Mouse (Mus musculus) kidney, embryonic 16.5 days (tissue): ENCODE results near the gene Frmd8. TPM values are rescaled to one million over a fixed set of nuclear protein-coding genes. Genes with fewer than 3 reads are reported as not detected.
A peak's percentile ranks its signal among the peaks of the same experiment; 100 is the strongest.

Experiments
- ATAC-seq: fragments of 200-750 bp; cut with Nextera tagmentation; 2 replicates; pipeline ENCODE4 v1.8.0; 2017; ENCODE audit warnings: moderate TSS enrichment; ENCODE audit not compliant: low FRiP score, low TSS enrichment
- H3K27ac ChIP-seq: fragments of 300-500 bp; sonication (generic); 2 replicates; pipeline ENCODE4 v1.5.1; 2014; ENCODE audit warnings: low read length
- H3K27me3 ChIP-seq: fragments of 300-500 bp; sonication (generic); 2 replicates; pipeline ENCODE4 v1.6.1; 2014; ENCODE audit warnings: low read length, control low read depth, mixed read lengths; ENCODE audit not compliant: insufficient read depth
- H3K36me3 ChIP-seq: fragments of 300-500 bp; sonication (generic); 2 replicates; pipeline ENCODE4 v1.6.1; 2014; ENCODE audit warnings: low read length, control low read depth, mixed read lengths; ENCODE audit not compliant: insufficient read depth
- H3K4me1 ChIP-seq: fragments of 300-500 bp; sonication (generic); 2 replicates; pipeline ENCODE4 v1.6.1; 2014; ENCODE audit warnings: low read length, control low read depth, mixed read lengths; ENCODE audit not compliant: insufficient read depth
- H3K4me2 ChIP-seq: fragments of 300-500 bp; sonication (generic); replicated peaks from 2 replicates; pipeline ENCODE4 v1.6.1; 2014; ENCODE audit warnings: low read depth, low read length
- H3K4me3 ChIP-seq: fragments of 300-500 bp; sonication (generic); 2 replicates; pipeline ENCODE4 v1.5.1; 2014; ENCODE audit warnings: mild to moderate bottlenecking, low read length
- H3K9ac ChIP-seq: fragments of 300-500 bp; sonication (generic); replicated peaks from 2 replicates; pipeline ENCODE4 v1.6.1; 2014; ENCODE audit warnings: low read length
- H3K9me3 ChIP-seq: fragments of 300-500 bp; sonication (generic); 2 replicates; pipeline ENCODE4 v1.6.1; 2016; ENCODE audit warnings: low read length, control low read depth
- WGBS: fragments of 180-500 bp; shearing (Covaris S2); extraction: QIAGEN DNeasy Blood & Tissue Kit; methylation state at CpG from one replicate; pipeline ENCODE4 v1.1.7; 2014; 5-methylcytosine and 5-hydroxymethylcytosine counted together
- polyA plus RNA-seq: library from polyadenylated mRNA; unstranded; fragments of >200 nt; fragmentation: Nextera tagmentation; extraction: Ambion mirVana; gene quantifications from 2 replicates; pipeline ENCODE4 v1.2.1, GENCODE M21; 2015

Frmd8 gene
- polyA plus RNA-seq, 1 experiment from 2014 or later: 50.6 TPM

GRCm38 (mm10) chr19:5811771-5812504, 63.1 kb downstream of the Frmd8 start:
- no peaks in the 10 kb centered on the region for H3K36me3 ChIP-seq
- no peaks in the 10 kb centered on the region for H3K27me3 ChIP-seq
- no peaks in the 10 kb centered on the region for H3K9me3 ChIP-seq
- H3K4me2 ChIP-seq: no peak overlapping the region
- peaks cover 55% of the 10 kb centered on the region for H3K4me1 ChIP-seq
- no peak overlapping the region for H3K4me3 ChIP-seq
- 49% methylated on average over 7 of the region's 7 CpGs for WGBS
- peak overlapping the region; percentile 59 for H3K27ac ChIP-seq
- no peak overlapping the region for H3K9ac ChIP-seq
- ATAC-seq: peak; percentile 62

- ATAC-seq: 0 out of 2 replicates have a peak, but pooled peaks have one; percentile 9
- Histone ChIP-seq H3K4me2 (no peak overlapping the region), H3K27ac (peak overlapping the region; percentile 89), H3K4me3 (no peak overlapping the region), H3K9me3 (no peaks in the 10 kb centered on the region), H3K36me3 (no peaks in the 10 kb centered on the region), H3K9ac (peak overlapping the region; percentile 24), H3K27me3 (no peaks in the 10 kb centered on the region), H3K4me1 (peaks cover 63% of the 10 kb centered on the region)
- 65% methylated on average over 9 of the region's 9 CpGs for WGBS
Observed at GRCm38 (mm10) chr19:5810840-5811563, 64.1 kb downstream of the Frmd8 start.

GRCm38 (mm10) chr19:5810103-5810839, 64.8 kb downstream of the Frmd8 start:
- Histone ChIP-seq H3K4me2 (no peak overlapping the region), H3K9me3 (no peaks in the 10 kb centered on the region), H3K36me3 (no peaks in the 10 kb centered on the region), H3K4me3 (no peak overlapping the region), H3K27ac (peak overlapping the region; percentile 89), H3K27me3 (no peaks in the 10 kb centered on the region), H3K9ac (peak overlapping the region; percentile 25), H3K4me1 (peaks cover 68% of the 10 kb centered on the region)
- WGBS: 26% methylated on average over 11 of the region's 11 CpGs
- ATAC-seq: peak; percentile 54

GRCm38 (mm10) chr19:5809712-5810089, 65.4 kb downstream of the Frmd8 start:
- no peak overlapping the region for H3K4me3 ChIP-seq
- H3K9ac ChIP-seq: 0 out of 2 replicates have a peak overlapping the region, but pooled peaks have one; percentile 25
- H3K27me3 ChIP-seq: no peaks in the 10 kb centered on the region
- H3K36me3 ChIP-seq: no peaks in the 10 kb centered on the region
- H3K27ac ChIP-seq: peak overlapping the region; percentile 89
- ATAC-seq: no peak
- 50% methylated on average over 7 of the region's 7 CpGs for WGBS
- H3K9me3 ChIP-seq: no peaks in the 10 kb centered on the region
- H3K4me2 ChIP-seq: no peak overlapping the region
- H3K4me1 ChIP-seq: peaks cover 74% of the 10 kb centered on the region

GRCm38 (mm10) chr19:5808955-5809711, 65.9 kb downstream of the Frmd8 start:
- peak overlapping the region; percentile 89 for H3K27ac ChIP-seq
- H3K9ac ChIP-seq: no peak overlapping the region
- no peak overlapping the region for H3K4me3 ChIP-seq
- H3K9me3 ChIP-seq: no peaks in the 10 kb centered on the region
- 59% methylated on average over 14 of the region's 14 CpGs for WGBS
- no peak overlapping the region for H3K4me2 ChIP-seq
- H3K27me3 ChIP-seq: no peaks in the 10 kb centered on the region
- no peaks in the 10 kb centered on the region for H3K36me3 ChIP-seq
- H3K4me1 ChIP-seq: peaks cover 79% of the 10 kb centered on the region
- ATAC-seq: no peak

- H3K27ac ChIP-seq: peak overlapping the region; percentile 95
- 64% methylated on average over 3 of the region's 3 CpGs for WGBS
- H3K27me3 ChIP-seq: no peaks in the 10 kb centered on the region
- H3K9ac ChIP-seq: no peak overlapping the region
- peaks cover 83% of the 10 kb centered on the region for H3K4me1 ChIP-seq
- no peak overlapping the region for H3K4me2 ChIP-seq
- no peak overlapping the region for H3K4me3 ChIP-seq
- H3K36me3 ChIP-seq: no peaks in the 10 kb centered on the region
- no peaks in the 10 kb centered on the region for H3K9me3 ChIP-seq
- ATAC-seq: no peak
Observed at GRCm38 (mm10) chr19:5807740-5808139, 67.3 kb downstream of the Frmd8 start.

GRCm38 (mm10) chr19:5806809-5807205, 68.3 kb downstream of the Frmd8 start:
- 30% methylated on average over 6 of the region's 6 CpGs for WGBS
- no peak for ATAC-seq
- H3K4me1 ChIP-seq: peaks cover 74% of the 10 kb centered on the region
- no peaks in the 10 kb centered on the region for H3K36me3 ChIP-seq
- peak overlapping the region; percentile 53 for H3K9ac ChIP-seq
- H3K4me3 ChIP-seq: no peak overlapping the region
- no peaks in the 10 kb centered on the region for H3K9me3 ChIP-seq
- H3K27me3 ChIP-seq: no peaks in the 10 kb centered on the region
- peak overlapping the region; percentile 95 for H3K27ac ChIP-seq
- 0 out of 2 replicates have a peak overlapping the region, but pooled peaks have one; percentile 14 for H3K4me2 ChIP-seq

GRCm38 (mm10) chr19:5806051-5806808, 68.8 kb downstream of the Frmd8 start:
- H3K27ac ChIP-seq: peak overlapping the region; percentile 95
- WGBS: 6% methylated on average over 8 of the region's 8 CpGs
- H3K4me1 ChIP-seq: peaks cover 69% of the 10 kb centered on the region
- H3K36me3 ChIP-seq: no peaks in the 10 kb centered on the region
- no peak overlapping the region for H3K4me3 ChIP-seq
- no peaks in the 10 kb centered on the region for H3K9me3 ChIP-seq
- peak overlapping the region; percentile 37 for H3K9ac ChIP-seq
- H3K27me3 ChIP-seq: no peaks in the 10 kb centered on the region
- ATAC-seq: no peak
- peak overlapping the region; percentile 26 for H3K4me2 ChIP-seq
